Mouse (Mus musculus): ENCODE measurements at regions not wholly inside any gene's neighbourhood (a gene's known extent, or its start where the extent isn't known, plus 50 kb on each side); places are given as distances from the start of the nearest gene placed in this dataset.
A peak's percentile ranks its signal among the peaks of the same experiment; 100 is the strongest.

DNA sequence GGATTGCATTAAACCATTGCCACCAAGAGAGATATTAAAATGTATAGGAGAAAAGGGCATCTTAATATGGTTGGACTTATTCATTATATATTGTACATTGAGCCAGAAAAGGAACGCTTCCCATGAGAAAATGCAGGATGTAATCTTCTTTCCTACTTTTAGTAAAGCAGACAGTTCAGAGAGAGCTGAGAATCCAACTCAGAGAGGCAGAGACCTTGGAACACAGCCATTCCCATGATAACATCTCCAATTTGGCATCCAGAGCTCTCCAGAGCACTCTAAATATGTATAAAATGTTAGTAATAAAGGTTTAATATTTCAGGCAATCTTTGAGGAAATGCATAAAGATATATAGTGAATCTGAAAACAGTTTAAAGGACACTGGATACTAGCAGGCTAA is 199.3 kb upstream of the Asb5 start:
- WGBS = 92% methylated on average over 1 of the region's 1 CpGs
- H3K27me3 ChIP-seq = no peaks in the 10 kb centered on the region
- no peaks in the 10 kb centered on the region for H3K36me3 ChIP-seq
- no peak for ATAC-seq (replicated peaks)
- no peak overlapping the region for H3K9ac ChIP-seq (replicated peaks)
- H3K4me2 ChIP-seq (replicated peaks) = no peak overlapping the region
- no peak overlapping the region for H3K27ac ChIP-seq (replicated peaks)
- no peaks in the 10 kb centered on the region for H3K9me3 ChIP-seq
- H3K4me1 ChIP-seq = no peaks in the 10 kb centered on the region
- H3K4me3 ChIP-seq = no peak overlapping the region

DNA sequence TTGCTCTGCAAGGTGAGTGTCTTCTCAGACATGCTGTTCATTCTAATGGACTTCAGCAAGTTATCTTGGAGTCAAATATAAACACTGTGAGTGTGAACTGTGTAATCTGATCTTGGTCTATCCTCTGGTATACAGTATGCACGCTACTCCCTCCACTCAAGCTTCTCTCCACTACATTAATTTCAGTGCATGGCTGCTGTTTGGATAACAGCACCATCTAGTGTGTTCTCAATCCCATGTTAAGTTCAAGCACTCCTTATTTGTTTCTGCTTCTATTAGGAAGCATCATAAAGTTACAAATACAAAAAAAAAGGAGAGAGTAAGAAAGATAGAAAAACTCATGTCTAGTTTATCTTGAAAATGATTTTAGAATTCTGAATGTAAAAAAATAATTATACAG is 197.5 kb upstream of the Asb5 start:
- no peak for ATAC-seq (replicated peaks)
- Histone ChIP-seq H3K27ac (replicated peaks) (no peak overlapping the region), H3K4me3 (no peak overlapping the region), H3K36me3 (no peaks in the 10 kb centered on the region), H3K4me2 (replicated peaks) (no peak overlapping the region), H3K9ac (replicated peaks) (no peak overlapping the region), H3K9me3 (no peaks in the 10 kb centered on the region), H3K27me3 (no peaks in the 10 kb centered on the region), H3K4me1 (no peaks in the 10 kb centered on the region)
- WGBS = 53% methylated on average over 1 of the region's 1 CpGs

DNA sequence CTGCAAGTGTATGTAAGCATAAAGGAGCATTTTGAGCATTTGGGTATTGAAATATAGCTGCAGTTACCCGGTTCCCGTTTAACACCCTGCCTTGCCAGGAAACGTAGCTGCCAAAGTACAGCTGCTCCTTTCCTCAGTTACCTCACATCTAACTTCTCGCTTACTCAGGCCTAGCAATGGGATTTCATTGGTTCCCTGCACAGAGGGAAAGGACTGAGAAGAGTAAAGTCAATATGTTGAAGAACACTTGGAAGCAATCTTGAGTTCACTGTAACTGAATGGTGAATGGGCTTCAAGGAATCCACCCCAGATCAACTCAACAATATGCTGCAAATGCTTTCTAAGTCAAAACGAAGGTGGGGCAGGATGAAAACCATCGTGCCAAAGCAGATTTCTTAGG is 178.3 kb upstream of the Asb5 start:
- Histone ChIP-seq H3K36me3 (no peaks in the 10 kb centered on the region), H3K9me3 (no peaks in the 10 kb centered on the region), H3K9ac (replicated peaks) (no peak overlapping the region), H3K4me3 (no peak overlapping the region), H3K27me3 (no peaks in the 10 kb centered on the region), H3K4me2 (replicated peaks) (no peak overlapping the region), H3K4me1 (no peaks in the 10 kb centered on the region), H3K27ac (replicated peaks) (no peak overlapping the region)
- 93% methylated on average over 6 of the region's 6 CpGs for WGBS
- no peak for ATAC-seq (replicated peaks)

DNA sequence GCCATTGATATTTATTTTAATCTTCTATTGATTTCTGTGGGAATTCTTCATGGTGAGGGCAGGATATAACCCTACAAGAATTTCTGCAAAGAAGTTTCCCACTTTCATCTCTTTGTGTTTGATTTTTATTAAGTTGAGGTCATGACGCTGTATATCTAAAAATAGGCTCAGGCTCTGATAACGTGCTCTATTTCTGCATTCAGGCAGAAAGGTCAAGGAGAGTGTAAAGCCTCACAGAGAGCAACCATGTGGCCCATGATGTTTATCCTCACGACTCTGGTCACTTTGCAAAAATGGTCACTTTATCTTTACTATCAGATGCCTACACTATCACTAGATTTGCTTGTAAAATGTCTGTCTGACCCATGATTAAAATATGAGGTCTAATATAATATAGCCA is 167.7 kb upstream of the Asb5 start:
- WGBS = 63% methylated on average over 3 of the region's 3 CpGs

DNA sequence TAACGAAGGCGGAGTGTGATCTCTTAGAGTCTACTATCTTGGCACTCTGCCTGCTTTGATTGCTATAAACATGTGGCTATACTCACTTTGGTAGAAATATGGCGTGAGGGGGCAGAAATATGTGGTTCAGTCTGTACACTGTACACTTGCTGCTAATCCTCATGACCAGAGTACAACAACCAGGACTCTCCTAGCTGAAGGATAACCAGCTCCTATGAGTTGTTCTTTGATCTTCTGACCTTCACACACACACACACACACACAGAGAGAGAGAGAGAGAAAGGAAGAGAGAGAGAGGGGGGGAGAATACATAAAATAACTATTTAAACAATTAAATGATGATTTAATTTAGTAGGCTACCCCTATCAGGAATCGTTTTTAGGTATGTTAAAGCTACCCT is 158.9 kb upstream of the Asb5 start:
- ATAC-seq (replicated peaks) = no peak
- Histone ChIP-seq H3K4me1 (no peaks in the 10 kb centered on the region), H3K27ac (replicated peaks) (no peak overlapping the region), H3K4me3 (no peak overlapping the region), H3K9me3 (no peaks in the 10 kb centered on the region), H3K36me3 (no peaks in the 10 kb centered on the region), H3K27me3 (no peaks in the 10 kb centered on the region), H3K9ac (replicated peaks) (no peak overlapping the region), H3K4me2 (replicated peaks) (no peak overlapping the region)
- WGBS = 86% methylated on average over 4 of the region's 4 CpGs

More for the DNA sequence above, 167.7 kb upstream of the Asb5 start:
- Histone ChIP-seq H3K27ac (replicated peaks) (no peak overlapping the region), H3K36me3 (no peaks in the 10 kb centered on the region), H3K27me3 (no peaks in the 10 kb centered on the region), H3K4me2 (replicated peaks) (no peak overlapping the region), H3K9me3 (no peaks in the 10 kb centered on the region), H3K4me1 (no peaks in the 10 kb centered on the region), H3K9ac (replicated peaks) (no peak overlapping the region), H3K4me3 (no peak overlapping the region)
- no peak for ATAC-seq (replicated peaks)

DNA sequence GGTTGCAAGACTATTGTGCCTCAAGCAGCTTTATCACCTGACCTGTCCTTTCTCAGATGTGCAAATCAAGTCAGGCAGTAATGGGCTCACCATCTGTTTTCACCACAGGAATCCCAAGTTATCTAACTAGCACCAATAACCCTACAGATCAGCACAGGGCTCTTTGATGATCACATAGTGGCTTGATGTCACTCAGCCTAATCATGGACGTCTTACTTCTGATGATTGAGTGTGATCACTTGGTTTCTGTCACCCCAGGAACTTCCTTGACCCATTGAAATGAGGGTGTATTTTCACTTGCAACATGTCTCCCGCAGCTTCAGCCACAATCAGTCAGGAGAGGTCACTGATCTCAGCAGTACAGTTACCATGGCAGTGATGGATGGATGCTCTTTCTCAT is 158.3 kb upstream of the Asb5 start:
- WGBS = 55% methylated on average over 2 of the region's 2 CpGs
- no peaks in the 10 kb centered on the region for H3K9me3 ChIP-seq
- H3K27me3 ChIP-seq = no peaks in the 10 kb centered on the region
- no peak overlapping the region for H3K4me3 ChIP-seq
- no peak for ATAC-seq (replicated peaks)
- H3K4me1 ChIP-seq = no peaks in the 10 kb centered on the region
- H3K4me2 ChIP-seq (replicated peaks) = no peak overlapping the region
- no peaks in the 10 kb centered on the region for H3K36me3 ChIP-seq
- H3K27ac ChIP-seq (replicated peaks) = no peak overlapping the region
- no peak overlapping the region for H3K9ac ChIP-seq (replicated peaks)

DNA sequence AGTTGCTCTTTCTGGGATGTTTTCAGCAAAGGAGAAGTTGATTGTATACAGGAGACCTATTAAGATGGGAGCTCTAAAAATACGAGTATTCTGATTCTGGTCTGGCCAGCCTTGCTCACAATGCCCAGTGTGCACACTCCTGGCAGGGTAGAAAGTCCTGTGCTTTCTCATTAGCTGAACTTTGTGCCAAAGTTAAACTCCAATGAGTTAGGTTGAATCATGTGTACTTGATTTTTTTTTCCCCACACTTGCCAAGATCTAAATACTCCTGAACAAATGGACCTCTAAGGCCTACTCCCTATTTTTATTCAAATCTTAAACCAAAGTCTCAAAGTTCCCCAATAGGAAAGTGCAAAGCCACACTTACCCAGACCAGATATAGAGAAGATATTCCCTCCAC is 156.5 kb upstream of the Asb5 start:
- H3K4me2 ChIP-seq (replicated peaks) = no peak overlapping the region
- no peak overlapping the region for H3K4me3 ChIP-seq
- 55% methylated on average over 1 of the region's 1 CpGs for WGBS
- H3K9me3 ChIP-seq = no peaks in the 10 kb centered on the region
- ATAC-seq (replicated peaks) = no peak
- no peak overlapping the region for H3K9ac ChIP-seq (replicated peaks)
- no peaks in the 10 kb centered on the region for H3K27me3 ChIP-seq
- no peaks in the 10 kb centered on the region for H3K36me3 ChIP-seq
- no peak overlapping the region for H3K27ac ChIP-seq (replicated peaks)
- H3K4me1 ChIP-seq = no peaks in the 10 kb centered on the region

DNA sequence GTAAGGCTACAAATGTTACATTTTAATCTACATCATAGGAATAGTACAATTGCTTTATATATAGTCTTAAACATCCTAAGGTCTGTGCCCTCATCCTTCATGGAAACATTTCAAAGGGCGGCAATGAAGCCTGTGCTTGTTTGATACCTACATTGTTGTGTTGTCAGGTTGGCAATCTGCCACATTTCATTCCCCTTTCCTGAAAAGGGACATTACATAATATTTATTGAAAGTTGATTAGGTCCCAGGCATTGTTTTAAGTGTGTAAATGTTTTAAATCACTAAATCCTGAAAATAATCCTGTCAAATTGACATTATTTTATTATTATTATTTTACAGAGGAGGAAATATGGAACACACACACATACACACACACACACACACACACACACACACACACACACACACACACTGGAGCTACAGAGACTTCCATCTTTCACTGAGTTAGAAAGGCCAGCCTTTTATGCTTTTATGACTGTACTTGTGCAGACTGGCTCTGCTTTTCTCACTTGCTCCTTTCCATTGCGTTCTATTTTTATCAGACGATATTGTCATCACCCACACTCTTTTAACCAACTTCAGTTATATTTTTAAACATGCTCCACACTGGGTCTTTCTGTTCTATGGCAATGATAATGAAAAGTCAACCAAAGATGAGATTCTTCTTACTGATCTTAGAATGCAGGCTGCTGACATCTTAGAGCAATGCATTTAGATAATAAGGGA is 153.8 kb upstream of the Asb5 start:
- WGBS = 85% methylated on average over 3 of the region's 3 CpGs
- no peak overlapping the region for H3K27ac ChIP-seq (replicated peaks)
- no peaks in the 10 kb centered on the region for H3K27me3 ChIP-seq
- H3K4me2 ChIP-seq (replicated peaks) = no peak overlapping the region
- H3K4me3 ChIP-seq = no peak overlapping the region
- no peaks in the 10 kb centered on the region for H3K36me3 ChIP-seq
- no peak for ATAC-seq (replicated peaks)
- H3K4me1 ChIP-seq = no peaks in the 10 kb centered on the region
- H3K9me3 ChIP-seq = no peaks in the 10 kb centered on the region
- no peak overlapping the region for H3K9ac ChIP-seq (replicated peaks)

DNA sequence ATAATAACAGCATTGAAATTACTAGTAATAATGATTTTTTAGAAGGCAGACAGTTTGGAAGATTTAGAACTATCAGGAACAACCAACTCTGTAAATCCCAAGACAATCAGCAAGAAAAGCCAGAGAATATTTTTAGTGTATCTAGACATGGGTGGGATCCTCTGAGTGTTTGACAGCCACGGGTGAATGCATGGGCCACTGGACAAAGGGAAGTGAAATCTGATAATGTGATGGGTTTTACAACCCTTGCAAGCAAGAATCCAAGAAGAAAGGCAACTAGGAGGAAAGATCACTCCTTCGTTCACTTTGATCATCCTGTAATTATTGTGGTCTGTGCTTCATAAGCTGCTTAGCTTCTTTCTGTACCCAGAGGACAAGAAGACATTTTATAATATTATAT is 149.2 kb upstream of the Asb5 start:
- Histone ChIP-seq H3K9ac (replicated peaks) (no peak overlapping the region), H3K27me3 (no peaks in the 10 kb centered on the region), H3K4me2 (replicated peaks) (no peak overlapping the region), H3K9me3 (no peaks in the 10 kb centered on the region), H3K4me1 (no peaks in the 10 kb centered on the region), H3K4me3 (no peak overlapping the region), H3K36me3 (no peaks in the 10 kb centered on the region), H3K27ac (replicated peaks) (no peak overlapping the region)
- ATAC-seq (replicated peaks) = no peak
- 71% methylated on average over 2 of the region's 2 CpGs for WGBS

DNA sequence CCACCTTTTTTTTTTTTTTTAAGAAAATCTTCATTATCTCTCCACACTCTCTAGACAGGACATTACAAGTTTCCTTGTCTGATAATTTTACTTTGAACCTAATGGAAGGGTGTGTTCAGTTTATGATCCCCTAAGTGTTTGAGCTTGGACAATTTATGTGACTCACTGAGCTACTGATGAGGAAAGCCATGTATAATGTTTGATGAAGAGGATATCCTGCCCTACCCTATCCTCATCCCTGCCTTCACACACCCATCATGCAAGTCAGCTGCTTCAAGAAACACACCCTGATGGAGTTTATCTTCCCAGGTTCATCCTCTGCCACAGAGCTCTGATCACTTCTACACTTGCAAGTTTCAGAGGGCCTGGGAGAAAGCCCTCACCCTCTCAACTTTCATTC is 136.5 kb upstream of the Asb5 start:
- H3K27me3 ChIP-seq = no peaks in the 10 kb centered on the region
- H3K36me3 ChIP-seq = no peaks in the 10 kb centered on the region
- no peak overlapping the region for H3K4me2 ChIP-seq (replicated peaks)
- ATAC-seq (replicated peaks) = no peak
- no peaks in the 10 kb centered on the region for H3K4me1 ChIP-seq
- no peak overlapping the region for H3K4me3 ChIP-seq
- no peak overlapping the region for H3K9ac ChIP-seq (replicated peaks)
- no peaks in the 10 kb centered on the region for H3K9me3 ChIP-seq
- H3K27ac ChIP-seq (replicated peaks) = no peak overlapping the region

DNA sequence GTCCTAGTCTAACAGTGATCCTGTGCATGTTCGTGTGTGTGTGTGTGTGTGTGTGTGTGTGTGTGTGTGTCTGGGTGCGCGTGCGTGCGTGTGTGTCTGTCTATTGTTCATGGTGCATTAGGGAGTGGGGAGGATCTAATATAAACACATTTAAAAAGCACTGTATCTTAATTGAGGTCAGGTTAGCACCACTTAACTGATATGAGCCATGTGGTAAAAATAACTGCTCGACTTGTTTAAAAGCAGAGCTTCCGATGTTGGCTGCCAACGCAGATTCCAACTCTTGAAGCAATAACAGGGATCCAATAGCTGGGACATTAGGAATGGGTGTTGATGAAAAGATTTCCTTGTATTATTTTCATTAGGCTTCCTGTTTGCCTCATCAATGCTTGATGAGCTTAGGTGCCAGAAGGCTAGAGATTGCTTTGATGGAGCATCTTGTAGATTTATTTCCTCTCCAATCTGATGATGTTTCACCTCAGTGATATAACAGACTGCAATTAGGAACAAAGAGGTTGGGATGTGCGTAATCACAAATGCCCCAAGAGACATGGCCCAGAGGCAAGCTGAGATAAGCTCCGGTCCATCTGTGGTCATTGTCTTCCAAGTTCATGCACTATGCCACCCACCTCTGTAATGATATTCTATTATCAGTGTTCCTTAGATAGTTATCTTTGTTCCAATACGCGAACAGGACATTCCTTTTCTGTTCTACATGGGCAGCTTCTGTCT is 135.7 kb upstream of the Asb5 start:
- H3K27ac ChIP-seq (replicated peaks) = no peak overlapping the region
- no peak overlapping the region for H3K4me2 ChIP-seq (replicated peaks)
- H3K4me1 ChIP-seq = no peaks in the 10 kb centered on the region
- no peak for ATAC-seq (replicated peaks)
- H3K36me3 ChIP-seq = no peaks in the 10 kb centered on the region
- H3K9me3 ChIP-seq = no peaks in the 10 kb centered on the region
- 91% methylated on average over 12 of the region's 12 CpGs for WGBS
- H3K27me3 ChIP-seq = no peaks in the 10 kb centered on the region
- no peak overlapping the region for H3K4me3 ChIP-seq
- H3K9ac ChIP-seq (replicated peaks) = no peak overlapping the region

DNA sequence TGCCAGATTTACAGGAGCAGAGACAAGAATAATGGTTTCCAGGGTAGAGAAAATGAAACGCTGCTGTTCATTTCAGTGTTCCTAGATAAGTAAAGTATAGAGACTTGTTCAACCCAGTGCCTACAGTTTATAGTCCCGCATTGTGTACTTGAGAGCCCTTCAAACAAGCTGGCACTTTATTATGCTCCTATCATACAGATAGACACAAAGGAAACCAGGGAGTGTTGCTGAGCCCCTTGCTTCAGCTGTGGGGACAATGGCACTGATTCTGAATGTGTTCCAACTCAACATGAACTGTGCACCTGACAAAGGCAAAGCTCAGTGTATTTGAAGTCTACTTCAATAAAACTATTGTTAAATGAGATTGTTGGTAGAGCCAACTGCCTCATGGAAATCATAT is 123.7 kb upstream of the Asb5 start:
- no peaks in the 10 kb centered on the region for H3K36me3 ChIP-seq
- no peak overlapping the region for H3K9ac ChIP-seq (replicated peaks)
- H3K27ac ChIP-seq (replicated peaks) = no peak overlapping the region
- no peaks in the 10 kb centered on the region for H3K27me3 ChIP-seq
- no peak overlapping the region for H3K4me3 ChIP-seq
- no peak overlapping the region for H3K4me2 ChIP-seq (replicated peaks)
- no peaks in the 10 kb centered on the region for H3K9me3 ChIP-seq
- ATAC-seq (replicated peaks) = peak; percentile 77; the same call in 1 of the 2 replicates
- no peaks in the 10 kb centered on the region for H3K4me1 ChIP-seq
- 18% methylated on average over 2 of the region's 2 CpGs for WGBS
